Mouse (Mus musculus): ENCODE measurements around the gene Ddit4. TPM values are rescaled to one million over a fixed set of nuclear protein-coding genes. Genes with fewer than 3 reads are reported as not detected.
A peak's percentile ranks its signal among the peaks of the same experiment; 100 is the strongest.

The Ddit4 gene
- polyA plus RNA-seq, 1 experiment from 2014 or later: 51.6 TPM

DNA sequence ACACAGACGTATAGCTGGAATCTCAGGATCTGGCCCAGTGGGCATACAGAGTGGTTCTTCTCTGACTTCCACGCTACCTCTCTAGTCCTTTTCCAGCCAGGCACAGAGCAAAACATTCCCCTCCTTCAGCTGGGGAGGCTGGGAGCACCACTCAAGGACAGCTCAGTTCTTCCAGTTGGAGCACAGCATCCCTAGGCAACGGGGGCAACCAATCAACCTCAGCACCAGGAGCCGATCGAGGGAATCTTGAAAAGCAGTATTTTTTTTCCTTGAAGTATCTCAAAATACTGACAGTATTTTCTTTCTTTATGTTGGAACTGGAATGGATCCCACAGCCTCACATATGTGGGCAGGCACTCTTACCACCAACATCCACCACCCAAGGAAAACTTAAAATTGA lies 5.0 kb upstream of the Ddit4 start:
- Histone ChIP-seq H3K27ac (replicated peaks) (peak overlapping the region; percentile 83), H3K4me1 (peaks cover 39% of the 10 kb centered on the region), H3K36me3 (no peaks in the 10 kb centered on the region), H3K9me3 (no peaks in the 10 kb centered on the region), H3K9ac (replicated peaks) (no peak overlapping the region), H3K4me2 (replicated peaks) (no peak overlapping the region), H3K27me3 (no peaks in the 10 kb centered on the region), H3K4me3 (no peak overlapping the region)
- WGBS: 63% methylated on average over 5 of the region's 5 CpGs
- ATAC-seq (ENCODE audit: low FRiP score, low read depth): no peak

DNA sequence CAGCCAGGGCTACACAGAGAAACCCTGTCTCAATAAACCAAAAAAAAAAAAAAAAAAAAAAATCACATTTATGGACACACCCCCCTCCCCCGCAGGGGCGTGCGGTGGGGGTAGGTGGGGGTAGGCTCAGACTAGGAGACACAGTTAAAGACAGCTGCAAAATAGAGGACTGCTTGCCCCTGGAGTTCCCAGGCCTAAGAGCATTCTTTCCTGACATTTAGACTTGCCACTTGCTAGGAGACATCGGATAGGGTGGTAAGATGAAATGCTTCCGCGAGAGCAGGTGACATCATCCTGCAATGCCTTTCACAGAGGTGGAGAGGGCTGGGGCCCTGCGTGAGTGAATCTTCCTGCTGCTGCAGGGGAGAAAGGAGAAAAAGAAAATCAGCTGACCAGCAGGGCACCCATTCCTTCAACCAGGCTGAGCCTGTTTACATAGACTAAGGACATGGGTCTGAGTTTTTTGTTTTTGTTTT lies 2.0 kb upstream of the Ddit4 start:
- Histone ChIP-seq H3K4me3 (no peak overlapping the region), H3K9me3 (no peaks in the 10 kb centered on the region), H3K27ac (replicated peaks) (no peak overlapping the region; the same call in 1 of the 2 replicates), H3K4me2 (replicated peaks) (no peak overlapping the region), H3K36me3 (no peaks in the 10 kb centered on the region), H3K27me3 (no peaks in the 10 kb centered on the region), H3K9ac (replicated peaks) (no peak overlapping the region), H3K4me1 (peaks cover 52% of the 10 kb centered on the region)
- 36% methylated on average over 7 of the region's 7 CpGs for whole genome bisulfite sequencing
- no peak for ATAC-seq (ENCODE audit: low FRiP score, low read depth)

DNA sequence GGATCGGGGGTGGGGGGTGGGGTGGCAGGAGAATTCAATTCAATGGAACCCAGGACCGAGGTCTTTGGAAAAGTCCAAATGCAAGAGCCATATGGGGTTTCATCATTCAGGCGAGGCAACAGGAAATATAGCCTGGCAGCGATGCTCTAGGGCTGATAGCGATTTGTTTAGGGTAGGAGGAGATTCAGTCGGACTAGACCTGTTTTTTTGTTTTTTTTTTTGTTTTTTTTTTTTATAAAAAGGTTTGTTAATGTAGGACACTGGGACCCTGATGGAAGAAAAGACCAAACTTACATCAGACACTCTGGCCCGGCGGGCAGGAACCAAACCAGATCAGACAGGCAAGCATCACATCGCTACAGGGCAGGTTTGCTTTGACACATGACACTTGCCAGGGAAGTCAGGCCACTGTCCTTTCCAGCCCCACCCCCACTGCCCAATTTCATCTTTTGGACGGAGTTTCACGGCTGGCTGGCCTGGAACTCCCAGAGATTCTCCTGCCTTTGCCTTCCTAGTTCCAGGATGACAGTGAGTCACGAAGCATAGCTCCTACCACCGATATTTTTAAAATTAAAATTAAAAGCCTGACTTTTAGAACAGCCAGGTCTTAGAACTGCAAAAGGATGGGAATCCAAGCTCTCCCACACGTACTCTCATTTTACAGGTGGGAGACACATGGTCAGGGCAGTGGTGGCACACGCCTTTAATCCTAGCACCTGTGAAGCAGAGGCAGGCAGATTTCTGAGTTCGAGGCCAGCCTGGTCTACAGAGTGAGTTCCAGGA lies 1.3 kb upstream of the Ddit4 start:
- H3K36me3 ChIP-seq: no peaks in the 10 kb centered on the region
- 18% methylated on average over 16 of the region's 16 CpGs for WGBS
- peak overlapping the region; percentile 96 for H3K27ac ChIP-seq (replicated peaks)
- no peak for ATAC-seq (ENCODE audit: low FRiP score, low read depth)
- peaks cover 47% of the 10 kb centered on the region for H3K4me1 ChIP-seq
- H3K9me3 ChIP-seq: no peaks in the 10 kb centered on the region
- peak overlapping the region; percentile 75 for H3K9ac ChIP-seq (replicated peaks)
- H3K4me2 ChIP-seq (replicated peaks): peak overlapping the region; percentile 84
- peak overlapping the region; percentile 83 for H3K4me3 ChIP-seq
- H3K27me3 ChIP-seq: no peaks in the 10 kb centered on the region

DNA sequence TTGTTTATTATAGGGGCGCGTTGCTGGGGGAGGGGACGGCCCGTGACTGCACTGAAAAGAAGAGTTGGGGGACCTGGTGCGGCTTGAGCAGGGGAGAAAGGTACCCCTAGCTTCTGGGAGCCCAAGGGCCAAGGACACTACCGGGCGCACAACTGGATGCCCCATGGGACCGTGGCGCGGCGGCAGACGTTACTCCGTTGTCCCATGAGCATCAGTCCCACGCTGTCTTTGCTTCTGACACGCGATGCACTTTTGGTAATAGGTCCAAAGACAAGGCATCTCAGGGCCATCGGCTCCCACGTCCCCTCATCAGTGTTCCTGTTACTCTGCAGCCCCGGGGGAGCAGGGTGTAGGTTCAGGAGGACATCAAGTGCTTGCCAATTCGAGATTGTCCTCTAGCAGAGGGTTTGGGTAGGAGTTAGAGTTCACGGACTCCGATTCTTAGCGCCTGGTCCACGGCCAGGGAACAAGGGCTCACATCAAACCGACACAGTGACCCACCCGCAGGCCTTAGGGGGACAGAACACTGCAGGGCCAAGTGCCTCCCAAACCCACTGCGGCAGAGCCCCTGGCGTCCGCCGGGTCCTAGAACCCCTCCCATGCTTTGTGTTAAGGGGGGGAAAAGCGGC lies 632 bp upstream of the Ddit4 start:
- peak; percentile 44 for ATAC-seq (ENCODE audit: low FRiP score, low read depth)
- Histone ChIP-seq H3K9ac (replicated peaks) (peak overlapping the region; percentile 75), H3K9me3 (no peaks in the 10 kb centered on the region), H3K27me3 (no peaks in the 10 kb centered on the region), H3K4me3 (peak overlapping the region; percentile 83), H3K4me1 (peaks cover 46% of the 10 kb centered on the region), H3K36me3 (no peaks in the 10 kb centered on the region), H3K27ac (replicated peaks) (peak overlapping the region; percentile 96), H3K4me2 (replicated peaks) (peak overlapping the region; percentile 84)
- under 1% methylated on average over 31 of the region's 31 CpGs for WGBS

DNA sequence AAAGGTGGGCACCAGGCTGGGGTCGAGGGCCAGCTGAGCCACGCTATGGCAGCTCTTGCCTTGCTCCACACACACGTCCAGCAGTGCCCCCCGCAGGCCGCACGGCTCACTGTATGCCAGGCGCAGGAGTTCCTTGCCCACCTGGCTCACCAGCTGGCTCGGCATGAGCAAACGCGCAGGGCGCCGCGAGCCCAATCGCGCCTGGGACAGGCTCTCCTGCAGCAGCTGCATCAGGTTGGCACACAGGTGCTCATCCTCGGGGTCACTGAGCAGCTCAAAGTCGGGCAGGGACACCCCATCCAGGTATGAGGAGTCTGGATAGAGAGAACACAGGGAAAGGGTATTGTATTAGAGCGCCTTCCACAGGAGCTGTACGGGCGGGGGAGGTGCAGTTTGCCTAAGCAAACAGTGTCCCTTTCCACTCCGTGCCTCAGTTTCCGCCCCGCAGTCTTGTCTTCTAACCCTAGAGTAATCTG lies 880 bp downstream of the Ddit4 start:
- H3K4me1 ChIP-seq: peaks cover 39% of the 10 kb centered on the region
- peak overlapping the region; percentile 84 for H3K4me2 ChIP-seq (replicated peaks)
- 1% methylated on average over 23 of the region's 23 CpGs for WGBS
- no peaks in the 10 kb centered on the region for H3K27me3 ChIP-seq
- peak overlapping the region; percentile 83 for H3K4me3 ChIP-seq
- H3K27ac ChIP-seq (replicated peaks): peak overlapping the region; percentile 96
- no peaks in the 10 kb centered on the region for H3K36me3 ChIP-seq
- no peaks in the 10 kb centered on the region for H3K9me3 ChIP-seq
- peak; percentile 25 for ATAC-seq (ENCODE audit: low FRiP score, low read depth)
- peak overlapping the region; percentile 92 for H3K9ac ChIP-seq (replicated peaks)

DNA sequence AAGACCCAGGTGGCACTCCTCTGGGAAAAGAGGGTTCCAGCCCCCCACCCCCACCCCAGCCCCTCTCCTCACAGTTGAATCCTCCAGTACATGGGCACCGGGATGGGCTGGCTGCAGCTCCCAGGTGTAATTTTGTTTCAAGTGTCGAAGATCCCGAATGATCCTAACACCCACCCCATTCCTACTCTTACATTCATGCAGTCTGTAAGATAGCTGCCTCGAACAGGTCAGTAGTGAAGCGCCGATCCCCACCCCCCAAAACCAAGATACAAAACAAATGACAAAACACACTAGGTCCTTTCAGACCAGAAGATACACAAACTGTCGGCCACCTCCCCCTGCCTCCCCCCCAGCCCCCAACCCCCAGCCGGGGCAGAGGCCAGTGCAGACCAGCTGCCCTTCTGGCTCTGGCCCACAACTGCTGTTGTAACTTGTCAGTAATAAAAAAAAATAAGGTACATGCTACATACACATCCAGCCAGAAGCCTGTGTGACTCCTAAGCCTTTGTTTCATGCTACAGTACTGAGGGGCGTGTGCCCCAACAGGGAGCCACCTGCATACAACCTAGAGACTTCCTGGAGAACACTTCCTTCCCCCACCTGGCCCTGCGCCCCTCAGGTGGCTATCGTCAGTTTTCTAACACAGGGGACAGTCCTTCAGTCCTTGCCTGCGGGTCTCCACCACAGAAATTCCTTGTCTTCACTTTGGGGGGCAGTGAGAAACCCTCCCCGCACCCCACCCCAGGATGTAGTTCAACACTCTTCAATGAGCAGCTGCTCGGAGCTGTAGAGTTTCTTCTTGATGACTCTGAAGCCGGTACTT lies 1.6 kb downstream of the Ddit4 start:
- Histone ChIP-seq H3K9ac (replicated peaks) (peak overlapping the region; percentile 92), H3K27me3 (no peaks in the 10 kb centered on the region), H3K4me2 (replicated peaks) (peak overlapping the region; percentile 84), H3K9me3 (no peaks in the 10 kb centered on the region), H3K4me1 (peaks cover 39% of the 10 kb centered on the region), H3K27ac (replicated peaks) (peak overlapping the region; percentile 96), H3K36me3 (no peaks in the 10 kb centered on the region), H3K4me3 (peak overlapping the region; percentile 83)
- no peak for ATAC-seq (ENCODE audit: low FRiP score, low read depth)
- 44% methylated on average over 15 of the region's 15 CpGs for WGBS

DNA sequence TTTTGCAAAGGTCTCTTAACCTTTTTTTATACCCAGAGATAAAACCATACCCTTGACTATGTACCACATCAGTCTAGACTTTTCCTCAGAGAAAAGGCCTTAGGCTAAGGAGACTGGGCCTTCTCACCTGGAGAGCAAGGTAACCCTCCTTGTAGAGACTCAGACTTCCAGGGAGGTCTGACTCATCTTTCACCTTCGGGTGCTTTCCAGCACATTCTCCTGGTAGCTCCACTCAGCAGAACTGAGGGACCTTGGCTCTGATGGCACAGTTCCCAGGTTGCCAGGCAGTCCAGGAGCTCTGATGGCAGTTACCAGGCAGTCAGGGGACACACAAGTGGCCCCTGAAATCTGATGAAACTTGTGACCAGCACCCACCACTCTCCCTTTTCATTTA lies 2.4 kb downstream of the Ddit4 start:
- ATAC-seq (ENCODE audit: low FRiP score, low read depth): no peak
- peaks cover 39% of the 10 kb centered on the region for H3K4me1 ChIP-seq
- no peaks in the 10 kb centered on the region for H3K36me3 ChIP-seq
- no peak overlapping the region for H3K27ac ChIP-seq (replicated peaks)
- WGBS: 72% methylated on average over 1 of the region's 1 CpGs
- no peaks in the 10 kb centered on the region for H3K9me3 ChIP-seq
- no peak overlapping the region for H3K9ac ChIP-seq (replicated peaks)
- H3K27me3 ChIP-seq: no peaks in the 10 kb centered on the region
- H3K4me2 ChIP-seq (replicated peaks): peak overlapping the region; percentile 84
- H3K4me3 ChIP-seq: peak overlapping the region; percentile 83; the same call in 1 of the 2 replicates

DNA sequence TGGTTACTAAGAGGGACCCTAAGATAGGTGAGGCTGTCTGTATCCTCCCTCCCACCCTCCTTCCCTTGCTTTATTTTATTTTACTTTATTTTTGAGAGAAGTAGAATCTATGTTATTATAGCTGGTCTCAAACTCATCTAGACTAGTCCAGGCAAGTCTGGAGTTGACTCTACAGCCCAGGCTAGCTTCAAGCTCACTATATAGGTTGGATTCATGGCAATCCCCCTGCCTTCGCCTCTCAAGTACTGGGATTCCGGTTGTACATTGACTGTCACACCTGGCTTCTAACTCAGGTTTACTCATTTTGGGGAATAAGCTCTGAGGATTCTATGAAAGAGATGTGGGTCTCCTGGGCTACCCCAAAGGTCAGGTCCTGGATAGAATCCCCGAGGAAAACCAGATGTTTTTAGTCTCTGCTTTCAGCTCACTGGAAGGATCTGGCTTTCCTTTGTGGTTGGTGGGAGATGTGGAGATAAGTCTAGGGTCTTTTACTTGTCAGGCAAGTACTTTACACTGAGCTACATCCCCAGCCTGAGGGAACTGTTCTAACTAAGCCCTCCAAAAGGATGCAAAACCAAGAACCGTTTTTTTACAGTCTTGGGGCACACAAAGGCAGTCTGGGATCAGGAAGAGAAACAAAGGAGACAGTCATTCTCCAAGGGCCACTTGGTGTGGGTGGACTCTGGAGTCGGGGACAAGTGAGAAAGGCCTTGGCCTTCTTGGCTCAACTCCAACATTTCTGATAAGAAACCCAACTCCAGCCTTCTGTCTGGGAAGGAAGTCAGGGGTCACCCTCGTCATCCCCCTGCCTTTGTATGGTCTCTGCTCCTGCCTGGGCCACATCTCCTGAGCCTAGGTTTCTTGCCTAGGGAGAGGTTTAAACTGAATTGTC lies 3.0 kb downstream of the Ddit4 start:
- 63% methylated on average over 6 of the region's 6 CpGs for WGBS
- Histone ChIP-seq H3K27me3 (no peaks in the 10 kb centered on the region), H3K36me3 (no peaks in the 10 kb centered on the region), H3K9me3 (no peaks in the 10 kb centered on the region), H3K4me1 (peaks cover 41% of the 10 kb centered on the region), H3K4me3 (no peak overlapping the region), H3K9ac (replicated peaks) (no peak overlapping the region), H3K27ac (replicated peaks) (peak overlapping the region; percentile 31; the same call in 1 of the 2 replicates), H3K4me2 (replicated peaks) (no peak overlapping the region; the same call in 1 of the 2 replicates)
- ATAC-seq (ENCODE audit: low FRiP score, low read depth): no peak

DNA sequence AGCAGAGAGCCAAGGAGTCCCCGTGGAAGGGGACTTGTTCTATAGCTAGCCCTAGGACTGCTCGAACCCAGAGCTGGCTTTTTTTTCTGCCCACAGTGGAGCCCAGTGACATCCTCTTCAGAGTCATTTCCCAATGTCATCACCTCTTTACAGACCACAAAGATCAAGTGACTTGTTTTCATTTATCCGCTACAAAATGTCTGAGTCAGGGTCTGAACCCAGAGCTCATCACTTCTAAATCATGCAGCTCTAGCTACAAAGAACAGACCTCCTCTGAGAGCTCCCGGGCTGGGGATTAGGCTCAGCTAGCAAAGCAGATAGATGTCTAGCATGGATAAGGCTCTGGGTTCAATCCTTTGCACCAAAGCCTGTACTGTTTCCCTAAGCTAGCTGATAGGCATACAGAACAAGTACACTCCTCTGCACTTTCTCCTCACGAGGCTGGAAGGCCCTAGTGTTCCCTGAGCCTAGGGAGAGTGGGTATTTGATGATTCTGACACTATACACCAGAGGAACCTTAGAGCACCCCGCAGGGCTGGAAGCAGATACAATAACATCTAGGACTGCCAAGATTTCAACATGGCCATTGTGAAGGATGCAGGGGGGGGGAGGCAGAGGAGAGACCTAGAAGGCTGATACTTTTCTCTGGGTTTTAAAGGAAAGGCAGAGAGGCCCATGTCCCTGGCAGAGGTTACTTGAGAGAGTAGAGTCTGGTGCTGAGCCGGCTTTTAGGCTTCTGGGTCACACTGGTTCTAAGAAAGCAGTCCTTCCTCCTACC lies 4.1 kb downstream of the Ddit4 start:
- no peaks in the 10 kb centered on the region for H3K9me3 ChIP-seq
- peaks cover 2% of the 10 kb centered on the region; the same call in 1 of the 2 replicates for H3K27me3 ChIP-seq
- 61% methylated on average over 7 of the region's 7 CpGs for WGBS
- H3K4me3 ChIP-seq: no peak overlapping the region
- no peak overlapping the region for H3K4me2 ChIP-seq (replicated peaks)
- no peak for ATAC-seq (ENCODE audit: low FRiP score, low read depth)
- peak overlapping the region; percentile 61; the same call in 1 of the 2 replicates for H3K27ac ChIP-seq (replicated peaks)
- H3K36me3 ChIP-seq: no peaks in the 10 kb centered on the region
- peaks cover 45% of the 10 kb centered on the region for H3K4me1 ChIP-seq
- no peak overlapping the region; the same call in 1 of the 2 replicates for H3K9ac ChIP-seq (replicated peaks)

DNA sequence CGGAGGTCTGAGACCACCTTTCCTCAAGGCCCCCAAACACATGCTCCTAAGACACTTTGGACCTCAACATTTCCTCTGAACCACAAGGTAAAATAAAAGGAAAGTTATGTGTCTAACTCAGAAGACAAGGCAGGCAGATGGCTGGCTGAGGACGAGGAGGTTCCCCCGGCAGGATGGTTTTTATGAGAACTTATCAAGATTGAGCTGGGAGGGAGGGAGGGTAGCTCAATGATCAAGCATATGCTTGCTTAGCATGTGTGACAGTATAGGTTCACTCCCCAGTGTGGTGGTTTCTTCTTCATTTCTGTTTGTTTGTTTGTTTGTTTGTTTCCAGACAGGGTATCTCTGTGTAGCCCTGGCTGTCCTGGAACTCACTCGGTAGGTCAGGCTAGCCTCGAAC lies 5.3 kb downstream of the Ddit4 start:
- 90% methylated on average over 5 of the region's 5 CpGs for WGBS
- peaks cover 46% of the 10 kb centered on the region for H3K4me1 ChIP-seq
- no peak for ATAC-seq (ENCODE audit: low FRiP score, low read depth)

More for the DNA sequence above, 5.3 kb downstream of the Ddit4 start:
- Histone ChIP-seq H3K36me3 (no peaks in the 10 kb centered on the region), H3K4me3 (no peak overlapping the region), H3K9ac (replicated peaks) (no peak overlapping the region), H3K27me3 (peaks cover 6% of the 10 kb centered on the region), H3K27ac (replicated peaks) (no peak overlapping the region), H3K9me3 (no peaks in the 10 kb centered on the region), H3K4me2 (replicated peaks) (no peak overlapping the region)

Measured in midbrain, embryonic 12.5 days (tissue).